Mouse (Mus musculus) left cerebral cortex, postnatal 14 days (tissue): ENCODE measurements around the gene 2010315B03Rik. TPM values are rescaled to one million over a fixed set of nuclear protein-coding genes. Genes with fewer than 3 reads are reported as not detected.

Experiments used
- total RNA-seq, 2 experiments: library from RNA; stranded (reverse); gene quantifications; 2 replicates each; pipeline ENCODE4 v1.2.3; 2021

Gene 2010315B03Rik
- total RNA-seq, 2 experiments from 2014 or later: 14.4 to 14.8 TPM

Other genes starting within 250 kb of the 2010315B03Rik start
- gene Ccr2, start 210.7 kb downstream of the 2010315B03Rik start, total RNA-seq: under 1 TPM; 0.36 to 0.57 TPM
- 10 to 100 TPM; 10.1 to 11.1 TPM for gene Ccr5, start 191.2 kb downstream of the 2010315B03Rik start, total RNA-seq
- gene Ppp2r3d, start 164.2 kb upstream of the 2010315B03Rik start, total RNA-seq: 10 to 100 TPM; 84.9 to 97.5 TPM
- not detected for gene Gm21836, start 181.1 kb upstream of the 2010315B03Rik start, total RNA-seq